Mouse (Mus musculus) megakaryocyte progenitor cell, adult 5-6 weeks (primary cell): ENCODE measurements around the gene 1700084M14Rik. TPM values are rescaled to one million over a fixed set of nuclear protein-coding genes. Genes with fewer than 3 reads are reported as not detected.
"Not testable (repeated sequence)": the region's sequence is repeated elsewhere in the genome, so short reads cannot be mapped to it uniquely, and the experiment has no call there.

Experiments
- ATAC-seq: replicated peaks from 2 replicates; pipeline ENCODE4 v1.8.0; 2016; ENCODE audit warnings: mild to moderate bottlenecking, moderate TSS enrichment, inconsistent platforms; ENCODE audit not compliant: poor library complexity
- total RNA-seq, 2 experiments: library from RNA; stranded (forward) in 1 of 2; stranded (reverse) in 1 of 2; fragments of 157-497, 149-512 nt in 1 of 2; fragments of 200-1000 nt in 1 of 2; gene quantifications; 2 replicates each; pipeline versions ENCODE4 v1.2.3 to v1.2.4; 2015 to 2017

The 1700084M14Rik gene
- not detected in 2 replicates for total RNA-seq (2015)
- total RNA-seq (2017): not detected in 2 replicates

DNA sequence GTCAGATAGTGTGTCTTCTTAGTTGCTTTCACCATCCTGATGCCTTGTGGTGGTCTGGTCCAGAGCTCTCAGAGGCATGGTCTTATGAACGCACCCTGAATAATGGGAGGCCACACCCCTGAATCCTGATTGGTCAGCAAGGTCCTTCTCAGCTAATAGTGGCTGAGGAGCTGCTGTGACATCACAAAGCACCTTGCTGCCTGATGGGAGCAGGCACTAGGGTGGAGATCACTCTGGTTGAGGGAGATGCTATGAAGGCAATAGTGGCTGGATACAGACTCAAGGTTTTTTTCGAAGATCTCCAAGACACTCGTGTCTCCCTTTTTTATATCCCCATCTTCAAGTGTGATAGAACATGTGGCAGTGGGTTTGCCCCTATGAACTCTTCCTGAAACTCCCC lies at the start of gene 1700084M14Rik:
TSS of gene 1700084M14Rik (minus strand) at position 101 of the 400 bp plus-strand sequence.
- ATAC-seq: not testable (repeated sequence)

Other genes starting within 250 kb of the 1700084M14Rik start
- gene Mageb2, start 244.2 kb downstream of the 1700084M14Rik start, total RNA-seq (2015): not detected in 2 replicates
- gene Mageb2, start 244.2 kb downstream of the 1700084M14Rik start, total RNA-seq (2017): not detected in 2 replicates
- gene Gm5072, start 183.4 kb downstream of the 1700084M14Rik start, total RNA-seq (2015): not detected in 2 replicates
- not detected in 2 replicates for gene Gm5072, start 183.4 kb downstream of the 1700084M14Rik start, total RNA-seq (2017)
- gene Gm8914, start 95.8 kb downstream of the 1700084M14Rik start, total RNA-seq (2015): not detected in 2 replicates
- gene Gm8914, start 95.8 kb downstream of the 1700084M14Rik start, total RNA-seq (2017): not detected in 2 replicates
- gene Gm14781, start 56.3 kb upstream of the 1700084M14Rik start, total RNA-seq (2015): not detected in 2 replicates
- not detected in 2 replicates for gene Gm14781, start 56.3 kb upstream of the 1700084M14Rik start, total RNA-seq (2017)
- not detected in 2 replicates for gene Mageb5, start 207.1 kb upstream of the 1700084M14Rik start, total RNA-seq (2015)
- gene Mageb5, start 207.1 kb upstream of the 1700084M14Rik start, total RNA-seq (2017): not detected in 2 replicates